Mouse (Mus musculus): ENCODE results near the gene Rad51d.
"Not testable (repeated sequence)": the region's sequence is repeated elsewhere in the genome, so short reads cannot be mapped to it uniquely, and the experiment has no call there.

DNA sequence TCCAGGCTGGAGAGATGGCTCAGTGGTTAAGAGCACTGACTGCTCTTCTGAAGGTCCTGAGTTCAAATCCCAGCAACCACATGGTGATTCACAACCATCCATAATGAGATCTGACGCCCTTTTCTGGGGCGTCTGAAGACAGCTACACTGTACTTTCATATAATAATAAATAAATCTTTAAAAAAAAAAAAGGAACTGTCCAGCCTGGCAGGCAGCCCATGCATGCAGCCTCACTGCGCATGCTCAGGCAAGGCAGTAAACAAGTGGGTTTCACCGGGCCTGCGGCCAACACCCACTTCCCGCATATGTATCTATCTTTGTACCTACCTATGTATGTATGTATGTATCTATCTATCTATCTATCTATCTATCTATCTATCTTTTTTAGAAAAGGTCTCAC is 33.5 kb upstream of the Rad51d start:
- TF ChIP-seq POLR2A (IDR thresholded peaks at IDR 0.05; ENCODE audit: borderline replicate concordance, low read depth, low read length); CTCF (IDR thresholded peaks at IDR 0.05; ENCODE audit: low read depth, low read length): not testable (repeated sequence)

All from bone marrow macrophage, adult 2 months (primary cell).